Mouse (Mus musculus) megakaryocyte progenitor cell, adult 5-6 weeks (primary cell): ENCODE data around the gene Pxmp4. TPM values are rescaled to one million over a fixed set of nuclear protein-coding genes. Genes with fewer than 3 reads are reported as not detected.

ENCODE experiments used
- ATAC-seq: replicated peaks from 2 replicates; pipeline ENCODE4 v1.8.0; 2016; ENCODE audit warnings: mild to moderate bottlenecking, moderate TSS enrichment, inconsistent platforms; ENCODE audit not compliant: poor library complexity
- total RNA-seq, 2 experiments: library from RNA; stranded (forward) in 1 of 2; stranded (reverse) in 1 of 2; fragments of 157-497, 149-512 nt in 1 of 2; fragments of 200-1000 nt in 1 of 2; gene quantifications; 2 replicates each; pipeline versions ENCODE4 v1.2.3 to v1.2.4; 2015 to 2017

Gene Pxmp4
- total RNA-seq (2015) (14.6 and 14.9 TPM in 2 replicates), total RNA-seq (2017) (9.2 and 10.7 TPM in 2 replicates)

DNA sequence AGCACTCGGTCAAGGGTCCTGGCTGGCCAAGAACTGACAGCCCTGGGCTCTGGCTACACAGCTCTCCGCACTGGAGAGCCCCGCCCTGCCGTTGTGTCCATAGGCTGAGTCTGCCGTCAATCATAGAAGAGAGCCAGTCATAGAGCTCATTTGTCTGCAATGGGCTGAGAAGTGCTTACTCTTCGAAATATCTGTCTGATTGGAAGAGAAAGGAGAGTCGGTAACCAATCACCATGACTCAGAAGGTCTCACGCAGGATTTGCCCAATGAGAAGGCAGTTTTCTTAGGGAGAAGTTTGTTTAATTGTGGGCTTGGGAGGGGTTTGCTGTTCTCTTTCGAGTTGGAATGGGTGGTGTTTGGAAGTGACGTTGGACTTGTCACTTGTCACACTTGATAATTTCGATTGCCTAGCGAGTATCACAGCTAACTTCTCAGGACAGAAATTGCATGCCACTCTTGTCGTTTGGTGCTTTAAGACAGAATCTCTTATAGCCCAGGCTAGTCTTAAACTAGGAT is at the start of gene Pxmp4:
Gene Pxmp4, minus strand, starts transcription at position 71 of the 516 bp plus-strand sequence.
- ATAC-seq = peak; percentile 95

DNA sequence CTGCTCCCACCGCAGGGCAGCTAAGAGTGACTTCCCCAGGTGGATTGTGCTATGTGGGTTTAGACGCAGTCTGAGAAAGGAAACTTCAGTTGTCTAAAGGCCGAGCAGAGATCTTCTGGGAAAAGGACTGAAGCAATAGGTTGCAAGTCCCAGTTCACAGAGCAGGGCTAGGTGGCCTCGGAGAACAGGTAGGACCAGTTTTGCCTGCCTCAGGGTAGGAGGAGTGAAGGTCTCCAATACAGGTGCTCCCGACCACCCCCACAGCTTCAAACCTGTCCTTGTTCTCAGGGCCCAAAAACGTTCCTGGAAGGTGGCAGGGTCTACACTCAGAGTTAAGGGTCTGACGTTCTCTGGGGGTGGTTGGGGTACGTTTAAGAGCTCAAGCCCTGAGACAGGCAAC is 47.9 kb upstream of the Pxmp4 start, which contains the start of gene Chmp4b:
Gene Chmp4b, plus strand, starts transcription at position 343 of the 400 bp plus-strand sequence.
- ATAC-seq = no peak

DNA sequence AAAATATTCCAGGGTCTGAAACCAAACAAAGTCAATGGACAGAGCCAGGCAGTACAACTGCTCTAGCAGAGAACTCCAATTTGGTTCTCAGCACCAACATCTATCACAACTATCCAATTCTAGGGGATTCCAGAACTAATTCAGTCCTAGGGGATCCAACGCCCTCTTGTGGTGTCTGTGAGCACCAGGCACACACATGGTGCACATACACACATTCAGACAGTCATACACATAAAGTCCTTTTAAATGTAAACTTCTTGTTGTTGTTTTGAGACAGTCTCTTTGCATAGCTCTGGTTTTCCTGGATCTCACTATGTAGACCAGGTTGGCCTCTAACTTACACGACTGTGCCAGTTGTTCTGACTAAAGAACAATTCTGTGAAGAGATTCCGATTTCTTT is 46.9 kb upstream of the Pxmp4 start:
- no peak for ATAC-seq

DNA sequence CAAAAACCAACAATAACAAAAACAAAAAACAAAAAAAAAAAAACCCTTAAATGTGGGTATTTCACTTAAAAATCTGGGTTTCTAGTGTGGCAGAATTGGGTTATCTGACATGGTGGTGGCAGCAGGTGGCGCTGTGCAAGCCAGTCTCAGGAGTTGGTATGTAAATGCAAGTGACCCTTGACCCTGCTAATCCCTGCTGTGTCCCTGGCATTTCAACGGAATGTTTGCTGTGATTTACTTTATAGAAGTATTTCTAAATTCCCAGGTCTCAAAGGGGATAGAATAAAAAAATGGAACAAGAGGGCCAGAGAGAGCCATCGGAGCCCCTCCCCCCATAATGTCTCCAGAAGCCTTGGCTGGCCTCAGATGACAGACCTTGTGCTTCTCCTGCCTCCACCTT is 44.6 kb upstream of the Pxmp4 start:
- ATAC-seq = peak; percentile 76; the same call in 1 of the 2 replicates

DNA sequence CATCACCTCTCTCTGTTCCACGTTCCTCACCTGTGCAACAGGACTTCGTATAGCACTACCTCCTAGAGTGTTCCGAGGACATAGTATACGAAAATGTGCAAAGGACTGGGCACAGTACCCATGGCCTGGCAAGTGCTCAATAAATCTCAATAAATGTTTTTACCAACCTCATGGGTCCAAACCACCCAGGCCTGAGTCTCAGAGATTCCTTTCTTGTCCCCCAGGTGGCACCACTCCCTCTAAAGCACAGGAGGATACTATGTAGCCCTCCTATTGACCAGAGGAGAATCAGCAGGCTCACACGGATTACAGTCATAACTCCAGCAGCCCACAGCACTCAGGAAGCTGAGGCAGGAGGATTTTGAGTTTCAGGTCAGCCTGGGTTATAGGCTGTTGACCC is 43.1 kb upstream of the Pxmp4 start:
- ATAC-seq = peak; percentile 85

DNA sequence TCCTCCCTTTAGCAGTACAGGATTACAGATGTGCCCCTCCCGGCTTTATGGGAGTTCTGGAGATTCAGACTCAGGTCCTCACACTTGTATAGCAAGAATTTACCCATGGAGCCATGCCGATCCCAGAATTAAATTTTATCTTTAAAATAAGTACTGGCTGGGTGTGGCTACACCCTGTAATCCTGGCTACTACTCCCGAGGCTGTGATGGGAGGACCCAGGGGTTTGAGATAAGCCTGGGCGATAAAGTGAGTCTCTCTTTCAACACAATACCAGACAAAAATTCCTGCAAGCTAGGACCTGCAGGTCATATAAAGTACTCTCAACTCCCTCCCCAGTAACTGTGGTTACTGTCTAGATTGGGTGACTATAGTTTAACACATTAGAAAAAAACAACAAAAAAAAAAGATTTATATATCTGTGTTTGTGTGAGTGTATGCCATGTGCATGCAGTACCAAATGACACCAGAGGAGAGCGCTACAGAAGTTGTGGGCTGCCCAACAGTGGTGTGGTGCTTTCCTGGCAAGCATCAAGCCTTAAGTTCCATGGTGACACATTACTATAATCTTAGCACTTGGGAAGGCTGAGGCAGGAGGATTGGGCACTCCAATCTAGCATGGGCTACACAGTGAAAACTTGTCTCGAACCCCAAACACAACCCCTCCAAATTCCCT is 39.3 kb upstream of the Pxmp4 start:
- ATAC-seq = no peak

DNA sequence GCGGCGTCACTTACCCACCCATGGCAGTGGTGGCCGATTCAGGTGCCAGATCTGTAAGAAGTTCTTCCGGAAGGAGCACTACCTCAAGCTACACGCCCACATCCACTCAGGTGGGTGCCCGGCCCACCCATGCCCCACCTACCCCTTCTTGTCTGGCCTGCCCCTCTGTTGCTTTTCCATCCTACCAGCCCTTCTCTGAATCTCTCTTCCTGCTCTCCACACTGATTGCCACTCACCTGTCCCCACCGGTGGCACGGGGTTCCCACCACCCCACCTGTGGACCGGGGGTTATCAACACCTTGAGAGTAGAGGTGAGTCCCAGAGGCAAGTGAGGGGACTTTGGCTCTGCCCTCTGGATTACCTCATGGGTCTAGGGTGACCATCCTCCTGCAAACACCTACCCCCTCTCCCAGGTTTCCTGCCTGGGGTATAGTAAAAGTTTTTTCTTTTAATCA is 38.5 kb upstream of the Pxmp4 start:
- ATAC-seq = no peak

DNA sequence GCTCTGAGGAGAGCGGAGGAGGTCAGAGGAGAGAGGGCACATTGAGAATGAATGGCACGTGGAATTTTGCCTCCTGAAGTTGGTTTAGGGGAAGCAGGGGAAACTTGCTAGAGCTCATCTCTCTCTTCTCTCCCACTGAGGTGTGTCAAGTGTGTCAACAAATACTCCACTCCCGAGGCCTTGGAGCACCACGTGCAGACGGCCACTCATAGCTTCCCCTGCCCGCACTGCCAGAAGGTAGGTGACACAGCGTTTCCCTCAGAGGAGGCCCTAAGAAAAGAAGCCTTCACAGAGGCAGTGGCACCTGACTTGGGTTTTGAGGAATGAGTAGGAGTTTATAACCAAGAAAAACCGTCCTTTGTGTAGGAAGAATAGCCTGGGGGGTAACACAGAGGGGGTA is 37.7 kb upstream of the Pxmp4 start:
- no peak for ATAC-seq

DNA sequence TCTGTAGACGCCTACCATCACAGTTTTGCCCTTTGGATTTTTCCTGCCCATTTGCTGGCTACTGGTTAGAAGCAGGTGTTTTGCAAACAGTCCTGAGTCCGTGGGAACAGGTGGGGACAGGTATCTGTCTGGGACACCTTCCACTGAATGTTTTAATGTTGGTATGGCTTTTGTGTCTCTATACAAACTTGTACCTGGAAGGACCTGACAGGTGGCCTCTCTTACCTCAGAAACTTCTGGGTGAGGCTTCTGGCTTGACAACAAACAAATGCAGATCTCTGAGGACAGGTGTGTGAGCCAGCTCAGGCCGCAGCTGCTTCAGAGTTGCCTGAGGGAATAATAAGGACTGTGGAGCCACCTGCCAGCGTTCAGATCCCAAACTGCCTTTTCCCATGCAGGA is 35.6 kb upstream of the Pxmp4 start:
- no peak for ATAC-seq

DNA sequence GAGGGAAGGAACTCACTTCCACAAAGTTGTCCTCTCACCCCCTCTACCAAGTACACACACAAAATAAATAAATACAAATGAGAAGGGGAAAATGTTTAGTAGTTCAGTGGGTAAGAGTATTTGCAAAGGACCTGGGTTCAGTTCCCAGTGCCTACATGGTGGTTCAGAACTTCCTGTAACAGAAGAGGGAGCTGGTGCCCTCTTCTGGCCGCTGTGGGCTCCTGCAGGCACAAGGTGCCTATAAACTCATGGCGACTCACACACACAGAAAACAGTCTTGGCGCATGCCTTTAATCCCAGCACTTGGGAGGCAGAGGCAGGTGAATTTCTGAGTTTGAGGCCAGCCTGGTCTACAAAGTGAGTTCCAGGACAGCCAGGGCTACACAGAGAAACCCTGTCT is 35.0 kb upstream of the Pxmp4 start:
- ATAC-seq = no peak

DNA sequence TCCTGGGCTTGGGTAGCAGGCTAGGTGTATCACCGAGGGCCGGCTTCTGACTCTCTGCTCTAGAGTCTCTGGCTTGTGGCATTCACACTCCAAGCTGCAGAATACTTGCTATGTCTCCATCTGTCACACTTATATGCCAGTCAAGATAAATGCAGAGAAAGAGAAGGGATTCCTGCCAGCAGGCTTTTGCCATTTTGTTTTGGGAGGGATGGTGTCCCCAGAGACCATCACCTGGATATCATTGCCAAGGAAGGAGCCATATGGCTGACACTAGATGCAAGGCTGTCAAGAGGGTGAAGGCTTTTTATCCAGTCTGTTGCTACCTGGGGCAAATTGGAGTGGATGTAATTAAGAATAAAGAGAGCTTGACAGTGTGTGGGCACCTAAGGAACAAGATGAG is 32.3 kb upstream of the Pxmp4 start:
- ATAC-seq = no peak

DNA sequence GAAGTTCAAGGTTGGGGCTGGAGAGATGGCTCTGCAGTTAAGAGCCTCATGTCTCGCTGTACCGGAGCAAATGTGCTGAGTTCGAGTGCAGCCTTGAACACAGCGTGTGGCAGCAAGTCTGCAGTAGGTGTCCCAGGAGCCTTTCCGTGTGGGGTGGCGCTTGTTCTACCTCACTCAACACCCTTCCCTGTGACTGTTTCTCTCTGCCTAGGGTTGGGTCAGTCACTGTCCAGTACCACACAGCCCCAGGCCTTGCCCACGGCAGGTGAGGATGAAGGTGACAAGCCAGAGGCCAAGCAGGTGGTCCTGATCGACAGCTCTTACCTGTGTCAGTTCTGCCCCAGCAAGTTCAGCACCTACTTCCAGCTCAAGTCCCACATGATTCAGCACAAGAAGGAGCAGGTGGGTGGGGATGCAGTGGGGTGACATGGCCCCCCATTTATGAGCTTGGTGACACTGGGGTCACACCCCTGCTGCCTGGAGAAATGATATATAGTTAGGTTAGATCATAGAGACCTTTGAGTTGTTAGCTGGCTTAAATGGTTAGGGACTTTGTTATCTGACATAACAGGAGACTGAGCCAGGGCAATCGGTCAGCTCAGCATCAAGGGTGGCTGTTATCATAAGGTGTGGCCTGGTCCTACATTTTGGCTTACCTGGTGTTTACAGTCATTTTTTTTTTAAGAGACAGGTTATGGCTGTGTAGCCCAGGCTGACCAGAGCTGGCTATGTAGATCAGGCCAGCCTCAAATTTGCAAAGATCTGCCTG is 30.6 kb upstream of the Pxmp4 start:
- no peak for ATAC-seq

DNA sequence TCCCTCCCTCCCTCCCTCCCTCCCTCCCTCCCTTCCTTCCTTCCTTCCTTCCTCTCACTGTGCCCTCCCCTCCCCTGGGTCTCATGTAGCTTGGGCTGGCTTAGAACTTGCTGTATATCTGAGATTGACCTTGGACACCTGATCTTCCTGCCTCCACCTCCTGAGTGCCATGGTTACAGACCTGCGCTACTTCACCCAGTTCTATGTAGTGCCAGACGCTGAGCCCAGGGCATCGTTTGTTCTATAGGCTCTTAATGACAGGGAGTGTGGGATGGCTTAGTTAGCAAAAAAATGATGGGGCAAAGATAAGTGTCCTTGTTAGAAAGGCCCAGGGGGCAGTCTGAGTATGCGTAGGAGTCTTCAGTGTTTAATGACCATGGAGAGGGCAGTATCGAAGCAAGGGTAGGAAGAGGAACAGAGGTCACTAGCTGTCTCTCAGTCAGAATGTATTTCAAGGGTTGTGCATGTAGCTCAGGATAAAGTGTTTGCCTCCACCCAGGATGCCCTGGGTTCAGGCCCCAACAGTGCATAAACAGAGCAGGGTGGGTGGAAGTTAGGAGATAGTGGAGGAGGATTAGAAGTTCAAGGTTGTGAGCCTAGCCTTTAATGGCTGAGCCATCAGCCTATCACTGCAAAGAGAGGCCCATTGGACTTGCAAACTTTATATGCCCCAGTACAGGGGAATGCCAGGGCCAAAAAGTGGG is 29.7 kb upstream of the Pxmp4 start:
- ATAC-seq = no peak

DNA sequence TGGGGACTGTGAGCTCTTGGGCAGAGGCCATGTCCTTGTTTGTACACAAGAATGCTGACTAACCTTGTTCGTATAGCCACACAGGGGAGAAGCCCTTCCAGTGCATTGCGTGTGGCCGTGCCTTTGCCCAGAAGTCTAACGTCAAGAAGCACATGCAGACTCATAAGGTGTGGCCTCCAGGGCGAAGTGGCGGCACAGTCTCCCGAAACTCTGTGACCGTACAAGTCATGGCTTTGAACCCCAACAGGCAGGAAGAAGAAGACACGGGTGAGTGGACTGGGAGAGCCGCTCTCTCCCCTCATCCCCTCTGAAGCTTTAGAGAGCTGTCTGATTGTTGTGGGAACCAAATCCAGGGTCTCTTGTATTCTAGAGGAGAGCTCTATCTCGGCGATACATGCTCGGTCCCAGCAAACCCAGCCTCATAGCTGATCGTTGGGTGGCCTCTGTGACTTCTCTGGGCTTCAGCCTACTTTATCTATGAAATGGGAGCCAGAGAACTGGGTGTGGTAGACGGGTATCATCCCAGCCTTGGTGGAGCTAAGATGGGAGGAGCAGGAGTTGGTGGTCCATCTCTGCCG is 28.8 kb upstream of the Pxmp4 start:
- peak; percentile 77 for ATAC-seq

DNA sequence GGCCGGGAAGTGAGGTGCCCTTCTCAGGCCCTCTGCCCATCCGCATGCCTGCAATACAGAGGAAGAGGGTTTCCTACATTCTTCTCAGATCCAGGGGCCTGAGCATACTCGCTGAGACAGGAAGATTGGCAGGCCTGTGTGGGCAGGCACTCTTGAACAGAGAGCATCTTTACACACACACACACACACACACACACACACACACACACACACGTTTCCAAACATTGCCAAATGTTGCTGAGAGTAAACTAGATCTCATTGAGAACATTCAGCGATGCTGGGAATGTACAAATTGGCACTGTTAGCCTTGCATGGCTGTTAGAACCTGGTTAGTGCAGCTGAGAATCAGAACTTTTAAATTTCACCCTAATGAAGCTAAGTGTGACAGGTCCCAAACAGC is 27.0 kb upstream of the Pxmp4 start:
- no peak for ATAC-seq

DNA sequence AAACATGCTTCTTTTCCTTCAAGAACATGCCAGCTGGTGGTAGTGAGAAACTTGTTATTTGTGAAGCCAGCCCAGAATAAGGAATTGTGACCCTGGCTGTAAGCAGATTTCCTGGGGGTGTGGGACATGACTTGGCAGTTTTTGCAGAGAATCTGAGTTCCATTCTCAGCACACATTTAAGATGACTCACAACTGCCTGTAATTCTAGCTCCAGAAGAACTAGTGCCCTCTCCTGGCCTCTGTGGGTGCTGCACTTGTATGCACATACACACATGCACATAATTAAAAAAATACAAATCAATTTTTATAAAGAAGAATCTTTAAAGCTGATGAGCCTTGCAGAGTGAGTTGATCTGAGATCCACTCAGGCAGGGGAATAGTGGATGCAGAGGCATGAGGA is 20.6 kb upstream of the Pxmp4 start:
- peak; percentile 34; the same call in 1 of the 2 replicates for ATAC-seq

DNA sequence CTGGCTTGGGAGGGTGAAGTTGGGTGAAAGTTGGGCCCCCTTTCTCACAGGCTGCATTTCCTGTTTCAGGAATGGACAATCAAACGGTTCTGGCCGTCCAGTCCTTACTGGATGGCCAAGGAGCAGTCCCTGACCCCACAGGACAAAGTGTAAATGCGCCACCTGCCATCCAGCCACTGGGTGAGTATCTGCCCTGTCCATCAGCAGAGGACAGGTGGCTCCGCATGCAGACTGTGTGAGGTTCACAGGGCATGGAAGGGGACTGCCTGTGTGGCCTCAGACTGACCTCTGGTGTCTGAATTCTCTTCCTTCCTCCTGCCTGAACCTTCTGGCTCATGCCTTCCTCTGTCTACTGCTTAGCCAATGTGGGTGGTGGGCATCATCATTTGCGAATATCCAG is 18.2 kb upstream of the Pxmp4 start:
- ATAC-seq = no peak

DNA sequence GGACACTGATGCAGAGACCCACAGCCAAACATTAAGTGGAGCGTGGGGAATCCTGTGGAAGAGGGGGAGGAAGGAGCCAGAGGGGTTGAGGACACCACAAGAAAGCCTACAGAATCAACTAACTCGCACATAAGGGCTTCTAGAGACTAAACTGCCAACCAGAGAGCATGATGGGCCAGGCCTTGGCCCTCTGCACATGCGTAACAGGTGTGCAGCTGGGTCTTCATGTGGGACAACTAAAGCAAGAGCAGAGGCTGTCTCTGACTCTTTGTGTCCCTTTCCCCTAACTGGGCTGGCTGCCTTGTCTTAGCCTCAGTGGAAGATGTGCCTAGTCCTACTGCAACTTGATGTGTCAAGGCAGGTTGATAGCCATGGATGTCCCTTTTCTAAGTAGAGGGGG is 13.6 kb upstream of the Pxmp4 start:
- ATAC-seq = no peak

DNA sequence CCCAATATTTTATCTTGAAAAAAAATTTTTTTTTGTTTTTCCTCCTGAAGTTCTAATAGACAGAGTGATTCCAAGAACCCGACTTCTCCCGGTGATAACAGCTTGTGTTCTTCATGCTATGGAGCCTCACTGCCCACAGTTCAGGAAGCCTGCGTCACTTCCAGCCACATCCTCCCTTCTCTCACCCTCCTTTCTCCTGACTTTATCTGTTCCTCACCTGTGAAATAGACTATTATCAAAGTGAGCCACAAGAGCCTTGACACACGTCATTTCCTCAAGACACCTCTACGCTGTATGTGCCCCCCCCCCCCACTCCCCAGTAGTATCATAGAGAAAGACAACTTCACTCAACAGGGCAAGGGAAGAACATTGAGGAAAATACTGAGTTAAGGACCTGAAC is 12.2 kb upstream of the Pxmp4 start:
- peak; percentile 15 for ATAC-seq

DNA sequence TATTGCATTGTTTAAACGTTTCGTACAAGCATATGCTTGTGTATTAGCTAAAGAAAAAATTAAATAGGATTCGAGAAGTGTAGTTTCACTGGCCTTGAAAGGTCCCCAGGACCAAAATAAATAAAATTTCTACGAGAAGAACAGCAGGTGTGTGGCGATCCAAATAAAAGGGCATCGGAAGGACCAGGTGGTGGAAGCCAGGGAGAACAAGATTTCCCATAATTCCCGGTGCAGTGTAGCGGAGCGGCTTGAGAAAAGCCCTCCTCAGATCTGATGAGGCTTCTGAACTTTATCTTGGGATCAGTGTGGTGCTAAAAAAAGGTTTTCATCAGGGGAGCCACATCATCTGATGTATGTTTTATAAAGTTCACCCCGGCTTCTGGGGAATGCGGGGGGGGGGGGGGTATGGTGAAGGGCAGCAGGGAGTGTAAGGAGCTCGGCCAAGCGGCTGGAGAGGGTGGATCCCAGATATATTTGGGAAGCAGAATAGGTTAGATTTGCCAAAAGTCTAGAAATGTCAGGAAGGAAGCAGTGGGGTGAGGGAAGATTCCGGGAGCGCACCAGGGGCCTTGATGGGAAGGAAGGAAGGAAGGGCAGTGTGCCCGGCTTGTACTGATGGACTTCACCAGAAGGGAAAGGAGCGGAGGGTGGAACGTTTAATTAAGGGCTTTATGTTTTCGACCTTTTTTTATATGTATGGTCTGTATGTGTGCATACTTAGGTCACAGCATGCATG is 11.5 kb upstream of the Pxmp4 start:
- no peak for ATAC-seq
